Mouse (Mus musculus) liver, adult 2 months (tissue): ENCODE results near the gene Rnd1.

ENCODE experiments used
- CTCF ChIP-seq: fragments of 200-500 bp; IDR thresholded peaks from 2 replicates; pipeline ENCODE4 v1.5.1; 2011; ENCODE audit warnings: low read depth, low read length, control low read depth
- POLR2A ChIP-seq: fragments of 200-500 bp; IDR thresholded peaks from 2 replicates; pipeline ENCODE4 v1.6.1; 2011; ENCODE audit warnings: low read length, control low read depth; ENCODE audit not compliant: insufficient read depth; ENCODE audit errors: extremely low read depth

- TF ChIP-seq CTCF (peak; percentile 45), POLR2A (no peak)
Measured at GRCm38 (mm10) chr15:98685926-98686325, 8.7 kb upstream of the Rnd1 start.
